Mouse (Mus musculus) heart, postnatal 0 days (tissue): ENCODE results near the gene Zfp410. TPM values are rescaled to one million over a fixed set of nuclear protein-coding genes. Genes with fewer than 3 reads are reported as not detected.
"Not testable (repeated sequence)": the region's sequence is repeated elsewhere in the genome, so short reads cannot be mapped to it uniquely, and the experiment has no call there.

Experiments
- ATAC-seq: fragments of 200-750 bp; cut with Nextera tagmentation; 2 replicates; pipeline ENCODE4 v1.8.0; 2017; ENCODE audit warnings: low read depth, moderate number of reproducible peaks, moderate library complexity; ENCODE audit not compliant: insufficient read depth
- DNase-seq: peaks from one replicate; pipeline ENCODE4 v3.0.0-alpha.2; 2016; ENCODE audit warnings: low spot score
- H3K27ac ChIP-seq: fragments of 300-500 bp; sonication (generic); 2 replicates; pipeline ENCODE4 v1.5.1; 2014; ENCODE audit warnings: low read depth, mild to moderate bottlenecking
- H3K27me3 ChIP-seq: fragments of 300-500 bp; sonication (generic); 2 replicates; pipeline ENCODE4 v1.6.1; 2014; ENCODE audit warnings: low read length, mixed read lengths; ENCODE audit not compliant: control insufficient read depth, insufficient read depth
- H3K36me3 ChIP-seq: fragments of 300-500 bp; sonication (generic); replicated peaks from 2 replicates; pipeline ENCODE4 v1.6.1; 2014; ENCODE audit warnings: low read length, mixed read lengths; ENCODE audit not compliant: control insufficient read depth, insufficient read depth
- H3K4me1 ChIP-seq: fragments of 300-500 bp; sonication (generic); 2 replicates; pipeline ENCODE4 v1.6.1; 2014; ENCODE audit warnings: antibody characterized with exemption; ENCODE audit not compliant: control insufficient read depth, insufficient read depth
- H3K4me2 ChIP-seq: fragments of 300-500 bp; sonication (generic); 2 replicates; pipeline ENCODE4 v1.6.1; 2014; ENCODE audit warnings: low read depth, mild to moderate bottlenecking, low read length, moderate library complexity
- H3K4me3 ChIP-seq: fragments of 300-500 bp; sonication (generic); 2 replicates; pipeline ENCODE4 v1.5.1; 2014; ENCODE audit warnings: low read depth, low read length
- H3K9ac ChIP-seq: fragments of 300-500 bp; sonication (generic); replicated peaks from 2 replicates; pipeline ENCODE4 v1.6.1; 2014; ENCODE audit warnings: low read depth, low read length, mixed read lengths
- H3K9me3 ChIP-seq: fragments of 300-500 bp; sonication (generic); replicated peaks from 2 replicates; pipeline ENCODE4 v1.6.1; 2016; ENCODE audit warnings: low read length; ENCODE audit not compliant: control insufficient read depth
- CTCF ChIP-seq: IDR thresholded peaks from 2 replicates; pipeline ENCODE4 v1.5.1; 2016; ENCODE audit warnings: antibody characterized with exemption, control low read depth, low read depth
- EP300 ChIP-seq: IDR thresholded peaks from 2 replicates; pipeline ENCODE4 v1.6.1; 2016; ENCODE audit warnings: antibody characterized with exemption, low read depth
- WGBS: fragments of 180-500 bp; shearing (Covaris S2); extraction: QIAGEN DNeasy Blood & Tissue Kit; methylation state at CpG from one replicate; pipeline ENCODE4 v1.1.7; 2014; 5-methylcytosine and 5-hydroxymethylcytosine counted together
- polyA plus RNA-seq: library from polyadenylated mRNA; unstranded; fragments of >200 nt; fragmentation: Nextera tagmentation; extraction: Ambion mirVana; gene quantifications from 2 replicates; pipeline ENCODE4 v1.2.1, GENCODE M21; 2015
- total RNA-seq: library from RNA; depleted of rRNA; stranded (reverse); fragments of >200 nt; gene quantifications from 2 replicates; pipeline ENCODE4 v1.2.3, GENCODE M21; 2014; ENCODE audit warnings: low replicate concordance

The Zfp410 gene
- total and polyA plus RNA-seq, 2 experiments from 2014 or later = 36.3 to 37.7 TPM

- 70% methylated on average over 4 of the region's 5 CpGs for WGBS
- DNase-seq (no peak), ATAC-seq (no peak)
- H3K4me3 ChIP-seq = no peak overlapping the region
- TF ChIP-seq EP300 (no peak), CTCF (no peak)
- H3K9me3 ChIP-seq = no peaks in the 10 kb centered on the region
- no peaks in the 10 kb centered on the region for H3K27me3 ChIP-seq
- no peak overlapping the region for H3K27ac ChIP-seq
- peaks cover 63% of the 10 kb centered on the region for H3K36me3 ChIP-seq
- H3K4me2 ChIP-seq = no peak overlapping the region
- H3K4me1 ChIP-seq = peaks cover 4% of the 10 kb centered on the region; the same call in 1 of the 2 replicates
- no peak overlapping the region for H3K9ac ChIP-seq
Measured at GRCm38 (mm10) chr12:84311306-84311705, 5.3 kb upstream of the Zfp410 start.

- peaks cover 12% of the 10 kb centered on the region for H3K4me1 ChIP-seq
- peak overlapping the region; percentile 96 for H3K4me3 ChIP-seq
- H3K27ac ChIP-seq = peak overlapping the region; percentile 96
- H3K9me3 ChIP-seq = no peaks in the 10 kb centered on the region
- no peak for ATAC-seq
- WGBS = 17% methylated on average over 7 of the region's 7 CpGs
- H3K9ac ChIP-seq = peak overlapping the region; percentile 96
- H3K36me3 ChIP-seq = peaks cover 26% of the 10 kb centered on the region; the same call in 1 of the 2 replicates
- no peaks in the 10 kb centered on the region for H3K27me3 ChIP-seq
- TF ChIP-seq CTCF (no peak), EP300 (peak; percentile 63; the same call in 1 of the 2 replicates)
- peak overlapping the region; percentile 82 for H3K4me2 ChIP-seq
- DNase-seq = peak; percentile 21
Measured at GRCm38 (mm10) chr12:84316006-84316405, 646 bp upstream of the Zfp410 start.

GRCm38 (mm10) chr12:84327111-84327512, 10.5 kb downstream of the Zfp410 start:
- 8% methylated on average over 4 of the region's 4 CpGs for WGBS
- Histone ChIP-seq H3K4me1 (peaks cover 10% of the 10 kb centered on the region; the same call in 1 of the 2 replicates), H3K27me3 (no peaks in the 10 kb centered on the region), H3K4me2 (peak overlapping the region; percentile 23; the same call in 1 of the 2 replicates), H3K9me3 (no peaks in the 10 kb centered on the region), H3K4me3 (no peak overlapping the region), H3K27ac (peak overlapping the region; percentile 83), H3K9ac (no peak overlapping the region), H3K36me3 (peaks cover 57% of the 10 kb centered on the region)
- peak; percentile 87 for DNase-seq
- ATAC-seq = peak; percentile 93
- TF ChIP-seq CTCF = no peak
- TF ChIP-seq EP300 = 0 out of 2 replicates have a peak, but pooled peaks have one; percentile 56

- WGBS = 90% methylated on average over 11 of the region's 11 CpGs
- TF ChIP-seq EP300 = no peak
- TF ChIP-seq CTCF = no peak
Measured at GRCm38 (mm10) chr12:84336963-84337625, 20.4 kb downstream of the Zfp410 start.

GRCm38 (mm10) chr12:84347192-84347591, 30.5 kb downstream of the Zfp410 start:
- H3K9ac ChIP-seq = no peak overlapping the region
- DNase-seq (peak; percentile 28), ATAC-seq (peak; percentile 81)
- H3K9me3 ChIP-seq = no peaks in the 10 kb centered on the region
- no peak overlapping the region for H3K27ac ChIP-seq
- peaks cover 66% of the 10 kb centered on the region for H3K36me3 ChIP-seq
- no peak overlapping the region for H3K4me3 ChIP-seq
- 19% methylated on average over 2 of the region's 2 CpGs for WGBS
- no peaks in the 10 kb centered on the region for H3K27me3 ChIP-seq
- H3K4me1 ChIP-seq = no peaks in the 10 kb centered on the region
- H3K4me2 ChIP-seq = no peak overlapping the region
- TF ChIP-seq EP300 = no peak
- peak; percentile 72 for TF ChIP-seq CTCF

More at GRCm38 (mm10) chr12:84336963-84337625, 20.4 kb downstream of the Zfp410 start:
- Histone ChIP-seq H3K4me3 (no peak overlapping the region), H3K27me3 (no peaks in the 10 kb centered on the region), H3K36me3 (peaks cover 94% of the 10 kb centered on the region), H3K27ac (no peak overlapping the region), H3K9ac (no peak overlapping the region), H3K9me3 (no peaks in the 10 kb centered on the region), H3K4me1 (no peaks in the 10 kb centered on the region), H3K4me2 (no peak overlapping the region)
- DNase-seq = no peak
- no peak for ATAC-seq

- not testable (repeated sequence) for H3K4me3 ChIP-seq, H3K4me2 ChIP-seq, DNase-seq, H3K9me3 ChIP-seq, H3K27me3 ChIP-seq, H3K9ac ChIP-seq, H3K27ac ChIP-seq, ATAC-seq
- 63% methylated on average over 2 of the region's 2 CpGs for WGBS
- peaks cover 35% of the 10 kb centered on the region for H3K36me3 ChIP-seq
- peaks cover 21% of the 10 kb centered on the region for H3K4me1 ChIP-seq
Measured at GRCm38 (mm10) chr12:84358699-84359098, 42.0 kb downstream of the Zfp410 start.
